Mouse (Mus musculus): Measurements from ENCODE around the gene Dock3.

The Dock3 gene

GRCm38 (mm10) chr9:106970742-106971141 is 261.0 kb downstream of the Dock3 start:
- peak; percentile 17 for DNase-seq

GRCm38 (mm10) chr9:106958452-106958851 is 273.3 kb downstream of the Dock3 start:
- DNase-seq = no peak

- DNase-seq = no peak
Measured at GRCm38 (mm10) chr9:106955486-106955885, 276.2 kb downstream of the Dock3 start.

- DNase-seq = no peak
Measured at GRCm38 (mm10) chr9:106934998-106935397, 296.7 kb downstream of the Dock3 start.

- DNase-seq = no peak
Measured at GRCm38 (mm10) chr9:106914878-106915277, 316.8 kb downstream of the Dock3 start.

- no peak for DNase-seq
Measured at GRCm38 (mm10) chr9:106913759-106914158, 317.9 kb downstream of the Dock3 start.

GRCm38 (mm10) chr9:106911624-106912023 is 320.1 kb downstream of the Dock3 start:
- DNase-seq = no peak

GRCm38 (mm10) chr9:106908715-106909114 is 323.0 kb downstream of the Dock3 start:
- no peak for DNase-seq

- no peak for DNase-seq
Measured at GRCm38 (mm10) chr9:106908174-106908573, 323.5 kb downstream of the Dock3 start.

GRCm38 (mm10) chr9:106906597-106906996 is 325.1 kb downstream of the Dock3 start:
- DNase-seq = no peak

GRCm38 (mm10) chr9:106903791-106904134 is 327.9 kb downstream of the Dock3 start:
- DNase-seq = no peak

- DNase-seq = no peak
Measured at GRCm38 (mm10) chr9:106903099-106903790, 328.5 kb downstream of the Dock3 start.

GRCm38 (mm10) chr9:106901596-106901995 is 330.1 kb downstream of the Dock3 start:
- no peak for DNase-seq

- no peak for DNase-seq
Measured at GRCm38 (mm10) chr9:106898901-106899300, 332.8 kb downstream of the Dock3 start.

- no peak for DNase-seq
Measured at GRCm38 (mm10) chr9:106893327-106893726, 338.4 kb downstream of the Dock3 start.

GRCm38 (mm10) chr9:106892552-106892875 is 339.2 kb downstream of the Dock3 start:
- no peak for DNase-seq

GRCm38 (mm10) chr9:106891829-106892551 is 339.7 kb downstream of the Dock3 start, which contains the start of gene Manf:
Gene Manf, minus strand, starts transcription at chr9:106891979.
- DNase-seq = peak; percentile 95

- peak; percentile 57 for DNase-seq
Measured at GRCm38 (mm10) chr9:106891341-106891741, 340.4 kb downstream of the Dock3 start.

GRCm38 (mm10) chr9:106890496-106891240 is 341.0 kb downstream of the Dock3 start:
- DNase-seq = no peak

GRCm38 (mm10) chr9:106889321-106889720 is 342.4 kb downstream of the Dock3 start:
- DNase-seq = no peak

GRCm38 (mm10) chr9:106888346-106888745 is 343.4 kb downstream of the Dock3 start:
- no peak for DNase-seq

- peak; percentile 99 for DNase-seq
Measured at GRCm38 (mm10) chr9:106886828-106887702, 344.6 kb downstream of the Dock3 start, which contains the start of gene Rbm15b. Gene Rbm15b, minus strand, starts transcription at chr9:106887428.
